Mouse (Mus musculus) MEL-GATA-1-ER (cell line): ENCODE measurements around the gene Eps8l3.
"Not testable (repeated sequence)": the region's sequence is repeated elsewhere in the genome, so short reads cannot be mapped to it uniquely, and the experiment has no call there.

Experiments used
- DNase-seq: peaks from one replicate; pipeline ENCODE4 v3.0.0-alpha.2; 2012; ENCODE audit warnings: low read depth; ENCODE audit errors: extremely low read depth

Gene Eps8l3

DNA sequence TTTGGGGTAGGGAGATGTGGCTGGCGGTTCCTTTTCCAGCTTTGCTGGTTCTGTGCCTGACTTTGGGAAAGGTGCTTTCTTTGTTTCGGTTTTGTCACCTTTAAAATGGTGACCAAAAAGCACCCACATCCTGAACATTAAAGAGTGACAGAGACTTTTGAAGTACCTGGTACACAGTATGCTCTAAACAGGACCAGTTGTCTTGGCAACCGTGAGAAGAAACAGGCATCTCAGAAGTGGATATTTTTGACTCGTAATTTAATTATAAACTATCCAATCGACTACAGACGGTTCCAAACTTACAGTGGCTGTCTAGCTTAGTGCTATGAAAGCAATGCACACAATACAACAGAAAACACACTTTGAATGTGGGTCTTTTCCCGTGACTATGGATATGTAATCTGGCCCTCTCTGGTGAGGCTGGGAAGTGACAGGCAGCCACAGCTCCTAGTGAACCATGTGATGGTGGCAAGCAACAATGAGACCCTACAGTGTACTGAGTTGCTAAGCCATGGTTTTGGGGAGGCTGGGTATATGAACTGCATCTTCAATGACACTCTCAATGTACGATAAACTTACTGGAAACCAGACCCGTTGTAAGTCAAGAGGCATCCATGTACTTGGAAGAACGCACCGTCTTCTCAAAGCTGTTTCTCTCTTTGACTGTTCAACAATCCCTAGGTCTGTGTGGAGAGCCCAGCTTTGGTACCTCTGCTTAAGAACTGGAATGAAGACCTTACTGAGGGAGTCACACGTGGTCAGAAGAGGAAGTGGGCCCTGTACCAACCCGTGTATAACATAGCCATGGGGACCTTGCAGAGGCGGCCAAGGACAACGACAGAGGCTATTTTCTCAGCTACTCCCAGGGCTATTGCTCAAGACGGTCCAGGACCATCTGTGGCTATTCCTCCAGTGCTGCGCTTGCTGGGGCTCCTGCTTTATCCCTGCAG lies 23.5 kb upstream of the Eps8l3 start:
- DNase-seq: no peak

- DNase-seq: no peak
Observed at GRCm38 (mm10) chr3:107855368-107855767, 21.7 kb upstream of the Eps8l3 start.

GRCm38 (mm10) chr3:107857646-107858045 lies 19.4 kb upstream of the Eps8l3 start:
- DNase-seq: no peak

DNA sequence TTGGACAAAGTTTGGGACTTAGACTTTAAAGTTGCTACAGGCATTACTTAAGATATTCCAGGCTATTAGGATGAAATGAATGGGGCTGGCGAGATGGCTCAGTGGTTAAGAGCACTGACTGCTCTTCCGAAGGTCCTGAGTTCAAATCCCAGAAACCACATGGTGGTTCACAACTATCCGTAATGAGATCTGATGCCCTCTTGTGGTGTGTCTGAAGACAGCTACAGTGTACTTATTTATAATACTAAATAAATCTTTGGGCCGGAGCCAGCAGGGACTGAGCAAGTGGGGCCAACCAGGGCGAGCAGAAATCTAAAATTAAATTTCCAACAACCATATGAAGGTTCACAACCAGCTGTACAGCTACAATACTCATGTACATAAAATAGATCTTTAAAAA lies 15.5 kb upstream of the Eps8l3 start:
- not testable (repeated sequence) for DNase-seq

- DNase-seq: peak; percentile 82
Observed at GRCm38 (mm10) chr3:107862471-107862870, 14.6 kb upstream of the Eps8l3 start.

GRCm38 (mm10) chr3:107863471-107863870 lies 13.6 kb upstream of the Eps8l3 start:
- DNase-seq: no peak

- DNase-seq: peak; percentile 80
Observed at GRCm38 (mm10) chr3:107863898-107864603, 13.0 kb upstream of the Eps8l3 start.

DNA sequence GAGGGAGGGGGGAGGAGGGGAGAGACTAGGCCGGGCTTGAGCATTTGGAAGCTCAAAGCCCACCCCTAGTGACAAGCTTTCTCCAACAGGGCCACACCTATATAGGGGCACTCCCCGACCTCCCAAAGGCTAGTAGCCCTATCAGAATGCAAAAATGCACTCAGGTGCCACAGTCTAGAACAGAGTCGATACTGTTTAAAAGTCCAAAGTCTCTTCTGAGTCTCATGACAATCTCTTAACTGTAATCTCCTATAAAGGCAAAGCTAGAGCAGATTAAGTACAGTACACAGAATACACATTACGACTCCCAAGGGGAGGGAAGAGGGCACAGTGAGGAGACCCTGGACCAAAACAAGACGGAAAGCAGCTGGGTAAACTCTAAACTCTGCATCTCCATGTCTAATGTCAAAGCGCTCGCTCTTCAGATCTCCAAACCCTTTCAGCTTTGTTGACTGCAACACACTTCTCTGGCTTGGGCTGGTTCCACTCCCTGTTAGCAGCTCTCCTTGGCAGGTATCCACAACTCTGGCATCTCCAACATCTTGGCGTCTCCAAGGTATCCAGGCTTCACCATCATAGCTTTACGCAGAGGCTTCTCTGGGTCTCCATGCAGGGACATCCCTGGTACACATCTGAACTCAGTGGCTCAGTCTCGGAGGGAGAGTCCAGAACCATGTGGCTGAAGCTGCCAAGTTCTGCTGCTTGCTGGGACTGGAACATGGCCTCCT lies 11.5 kb upstream of the Eps8l3 start:
- DNase-seq: no peak

- peak; percentile 82 for DNase-seq
Observed at GRCm38 (mm10) chr3:107867086-107867485, 9.9 kb upstream of the Eps8l3 start.

DNA sequence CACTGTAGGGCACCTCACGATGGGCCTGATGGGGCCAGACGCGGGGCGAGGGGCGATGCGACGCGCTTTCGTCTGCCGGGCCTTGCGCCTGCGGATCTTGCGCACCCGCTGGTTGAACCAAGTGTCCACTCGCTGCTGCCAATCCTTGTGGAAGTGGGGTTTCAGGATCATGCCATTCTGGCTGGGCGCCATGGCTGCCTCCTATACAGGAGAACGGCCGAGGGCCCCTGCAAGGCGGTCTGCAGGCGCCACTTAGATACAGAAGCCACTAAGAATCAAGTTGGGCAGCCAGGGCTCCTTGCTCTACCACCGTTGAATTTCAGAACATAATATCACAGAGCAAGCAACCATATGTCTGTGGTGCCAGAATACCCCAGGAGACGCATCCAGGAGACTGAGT lies 8.6 kb upstream of the Eps8l3 start:
- DNase-seq: no peak

DNA sequence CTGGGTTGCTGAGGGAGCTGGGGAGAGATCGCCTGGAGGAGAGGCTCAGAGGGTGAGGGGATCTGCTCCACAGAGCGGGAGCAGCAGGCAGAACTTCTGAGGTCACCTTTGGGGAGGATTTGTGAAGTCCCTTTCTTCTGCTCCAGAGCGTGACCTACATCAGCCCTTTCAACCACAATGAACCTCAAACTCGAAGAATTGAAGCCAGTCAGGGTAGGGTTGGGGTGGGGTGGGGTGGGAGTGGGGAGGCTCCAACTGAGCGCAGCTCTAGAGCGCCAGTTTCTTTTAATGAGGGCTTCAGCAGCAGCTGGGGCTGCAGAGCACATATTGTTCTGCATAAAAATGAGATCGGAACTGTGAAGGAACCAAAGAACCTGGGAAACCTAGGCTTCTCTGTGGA lies 7.9 kb upstream of the Eps8l3 start:
- no peak for DNase-seq

- DNase-seq: no peak
Observed at GRCm38 (mm10) chr3:107869925-107870324, 7.1 kb upstream of the Eps8l3 start.

GRCm38 (mm10) chr3:107873335-107874251 lies 3.4 kb upstream of the Eps8l3 start:
- DNase-seq: no peak

GRCm38 (mm10) chr3:107875231-107875630 lies 1.8 kb upstream of the Eps8l3 start:
- no peak for DNase-seq

GRCm38 (mm10) chr3:107877747-107878736 lies 1.0 kb downstream of the Eps8l3 start:
- DNase-seq: no peak

DNA sequence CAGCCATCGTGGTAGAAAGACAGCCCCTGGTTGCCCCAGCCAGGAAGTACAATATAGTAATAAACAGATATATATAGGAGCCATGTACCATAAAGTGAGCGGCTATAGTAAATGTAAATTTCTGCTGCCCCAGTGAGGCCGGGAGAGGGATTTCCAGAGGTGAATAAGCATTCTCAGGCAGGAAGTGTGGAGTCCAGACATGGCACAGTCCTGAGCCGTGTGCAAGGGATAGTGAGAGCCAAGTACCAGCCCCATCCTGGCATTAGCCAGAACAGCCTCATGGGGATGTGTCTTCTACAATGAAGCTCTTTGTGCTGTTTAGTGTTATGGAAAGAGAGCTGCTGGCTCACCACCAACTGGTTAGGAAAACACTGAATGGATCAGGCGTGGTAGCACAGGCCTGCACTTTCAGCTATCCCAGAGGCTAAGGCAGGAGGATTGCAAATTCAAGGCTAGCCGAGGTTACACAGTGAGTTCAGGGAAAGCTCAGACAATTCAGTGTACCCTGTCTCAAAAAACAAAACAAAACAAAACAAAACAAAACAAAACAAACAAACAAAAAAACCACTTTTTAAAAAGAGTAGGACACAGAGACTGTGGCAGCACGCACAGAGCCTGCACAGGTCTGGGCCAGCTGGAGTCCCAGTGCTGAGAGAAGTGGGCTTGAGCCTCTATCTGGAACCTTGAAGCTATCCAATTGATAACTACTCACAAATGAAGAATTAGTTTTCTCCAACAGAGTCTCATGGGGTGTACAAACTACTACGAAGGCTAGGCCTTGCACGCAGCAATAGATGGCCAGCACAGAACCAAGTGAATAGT lies 10.9 kb downstream of the Eps8l3 start:
- no peak for DNase-seq

DNA sequence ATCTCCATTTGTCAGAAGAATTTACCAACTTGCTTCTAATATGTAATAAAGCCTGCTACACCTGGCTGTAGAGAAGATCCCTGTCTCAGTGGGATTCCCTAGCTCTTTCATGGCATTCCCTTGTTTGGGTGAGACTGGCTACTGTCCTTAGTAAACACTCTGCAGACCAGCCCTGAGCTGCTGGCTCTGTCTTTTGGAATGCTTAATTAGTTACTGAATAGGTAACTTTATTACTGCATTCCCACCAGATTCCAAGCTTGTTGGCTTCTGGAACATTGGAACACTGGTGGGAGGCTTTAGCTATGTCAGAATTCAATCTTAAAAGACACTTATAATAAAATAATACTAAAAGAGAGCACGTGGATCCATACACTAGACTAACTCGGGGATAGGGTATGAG lies 12.2 kb downstream of the Eps8l3 start:
- DNase-seq: not testable (repeated sequence)

GRCm38 (mm10) chr3:107895194-107895719 lies 18.2 kb downstream of the Eps8l3 start:
- no peak for DNase-seq
